Mouse (Mus musculus) heart, postnatal 4 days (tissue): ENCODE measurements at regions not wholly inside any gene's neighbourhood (a gene's known extent, or its start where the extent isn't known, plus 50 kb on each side); places are given as distances from the start of the nearest gene placed in this dataset.
A peak's percentile ranks its signal among the peaks of the same experiment; 100 is the strongest.

Experiments
- DNase-seq: peaks from one replicate; pipeline ENCODE4 v3.0.0; 2021

GRCm38 (mm10) chr8:30797341-30797740 is 2631.2 kb upstream of the 5930422O12Rik start:
- no peak for DNase-seq

- no peak for DNase-seq
Observed at GRCm38 (mm10) chr8:30817028-30817427, 2611.5 kb upstream of the 5930422O12Rik start.

- no peak for DNase-seq
Observed at GRCm38 (mm10) chr8:30822835-30823587, 2605.5 kb upstream of the 5930422O12Rik start.

GRCm38 (mm10) chr8:30823588-30823938 is 2604.9 kb upstream of the 5930422O12Rik start:
- DNase-seq: no peak

- DNase-seq: no peak
Observed at GRCm38 (mm10) chr8:30826021-30826420, 2602.5 kb upstream of the 5930422O12Rik start.

GRCm38 (mm10) chr8:30838056-30838455 is 2590.5 kb upstream of the 5930422O12Rik start:
- no peak for DNase-seq

GRCm38 (mm10) chr8:30840064-30840463 is 2588.4 kb upstream of the 5930422O12Rik start:
- peak; percentile 87 for DNase-seq

- no peak for DNase-seq
Observed at GRCm38 (mm10) chr8:30863017-30863416, 2565.5 kb upstream of the 5930422O12Rik start.

- no peak for DNase-seq
Observed at GRCm38 (mm10) chr8:30906044-30906695, 2522.3 kb upstream of the 5930422O12Rik start.

GRCm38 (mm10) chr8:30913664-30914063 is 2514.8 kb upstream of the 5930422O12Rik start:
- peak; percentile 29 for DNase-seq

- no peak for DNase-seq
Observed at GRCm38 (mm10) chr8:30915127-30915526, 2513.4 kb upstream of the 5930422O12Rik start.

- DNase-seq: peak; percentile 17
Observed at GRCm38 (mm10) chr8:30915601-30916171, 2512.8 kb upstream of the 5930422O12Rik start.

GRCm38 (mm10) chr8:30916184-30916751 is 2512.2 kb upstream of the 5930422O12Rik start:
- DNase-seq: no peak

GRCm38 (mm10) chr8:30921451-30921850 is 2507.1 kb upstream of the 5930422O12Rik start:
- DNase-seq: no peak

- peak; percentile 71 for DNase-seq
Observed at GRCm38 (mm10) chr8:30923301-30924159, 2505.0 kb upstream of the 5930422O12Rik start.

GRCm38 (mm10) chr8:30924160-30924534 is 2504.4 kb upstream of the 5930422O12Rik start:
- no peak for DNase-seq

- no peak for DNase-seq
Observed at GRCm38 (mm10) chr8:30924656-30925055, 2503.9 kb upstream of the 5930422O12Rik start.

GRCm38 (mm10) chr8:30937449-30938075 is 2490.9 kb upstream of the 5930422O12Rik start:
- DNase-seq: no peak

- DNase-seq: no peak
Observed at GRCm38 (mm10) chr8:30940901-30941300, 2487.6 kb upstream of the 5930422O12Rik start.

- DNase-seq: no peak
Observed at GRCm38 (mm10) chr8:30941511-30942175, 2486.9 kb upstream of the 5930422O12Rik start.
